Mouse (Mus musculus): ENCODE data around the gene Vmn2r79. TPM values are rescaled to one million over a fixed set of nuclear protein-coding genes. Genes with fewer than 3 reads are reported as not detected.

Gene Vmn2r79
- not detected in 2 replicates for polyA plus RNA-seq (2012; rRNA removed; ENCODE audit: low replicate concordance)

DNA sequence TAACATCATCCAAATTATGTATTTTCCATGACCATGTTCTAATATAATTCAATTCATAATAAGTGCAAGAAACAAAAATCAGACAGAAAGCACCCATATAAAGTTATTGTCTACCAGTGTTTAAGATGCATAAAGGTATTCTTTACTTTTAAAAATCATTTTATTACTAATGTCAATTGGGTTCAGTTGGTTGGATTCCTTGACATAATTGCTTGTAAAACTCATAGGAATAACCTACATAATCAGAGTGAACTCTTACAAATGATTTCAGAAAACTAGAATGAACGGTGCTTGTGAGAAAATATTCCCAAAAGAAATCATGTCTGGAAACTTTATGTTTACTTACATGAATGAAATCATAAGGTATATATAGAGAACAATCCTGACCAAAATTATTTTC, at the start of gene Vmn2r79:
Gene Vmn2r79 (plus strand): TSS at position 301 of the 400 bp plus-strand sequence.

Other genes with a start within 250 kb of the Vmn2r79 start
- gene Folh1, start 220.2 kb upstream of the Vmn2r79 start, polyA plus RNA-seq (2012; rRNA removed; ENCODE audit: low replicate concordance): 0.78 and 15.8 TPM in 2 replicates
- gene Vmn2r77, start 201.1 kb upstream of the Vmn2r79 start, polyA plus RNA-seq (2012; rRNA removed; ENCODE audit: low replicate concordance): 0.07 TPM in 1 of 2 replicates, not detected in the other
- not detected in 2 replicates for gene Vmn2r78, start 81.0 kb upstream of the Vmn2r79 start, polyA plus RNA-seq (2012; rRNA removed; ENCODE audit: low replicate concordance)
- 1.1 and 1.5 TPM in 2 replicates for gene Nox4, start 250.0 kb downstream of the Vmn2r79 start, polyA plus RNA-seq (2012; rRNA removed; ENCODE audit: low replicate concordance)

All from subcutaneous adipose tissue, adult 2 months (tissue).